Mouse (Mus musculus) adrenal gland, adult 10 weeks (tissue): ENCODE data around the gene 2610301B20Rik. TPM values are rescaled to one million over a fixed set of nuclear protein-coding genes. Genes with fewer than 3 reads are reported as not detected.

Source experiments
- polyA plus RNA-seq: library from polyadenylated mRNA; stranded (reverse); fragments of 350-450 nt; fragmentation: Illumina TruSeq; extraction: RNeasy Lipid Tissue Mini Kit (QIAGEN cat#74804); gene quantifications from one replicate; pipeline ENCODE4 v1.2.3, GENCODE M21; 2014; ENCODE audit warnings: low read depth, low replicate concordance

Gene 2610301B20Rik
- 82.6 TPM for polyA plus RNA-seq

GRCm38 (mm10) chr4:10873920-10874665, at the start of gene 2610301B20Rik:
Gene 2610301B20Rik (plus strand): TSS chr4:10874498.

